Mouse (Mus musculus): ENCODE measurements at regions not wholly inside any gene's neighbourhood (a gene's known extent, or its start where the extent isn't known, plus 50 kb on each side); places are given as distances from the start of the nearest gene placed in this dataset.

- no peak for TF ChIP-seq ZC3H11A (IDR thresholded peaks at IDR 0.05; ENCODE audit: borderline replicate concordance, low read depth, low read length)
- no peak for TF ChIP-seq CHD2 (IDR thresholded peaks at IDR 0.05; ENCODE audit: low read depth, low read length)
- no peak for TF ChIP-seq ZNF384 (IDR thresholded peaks at IDR 0.05; ENCODE audit: low read depth, low read length)
- TF ChIP-seq HCFC1 (IDR thresholded peaks at IDR 0.05; ENCODE audit: borderline replicate concordance, insufficient read depth, low read length), result no peak
Observed at GRCm38 (mm10) chr8:128075566-128075965, 282.8 kb upstream of the Nrp1 start.

Data from ES-E14 (cell line).